Comparison of ENCODE assay signal across 8 mouse cellular contexts in the genomic region with DNA sequence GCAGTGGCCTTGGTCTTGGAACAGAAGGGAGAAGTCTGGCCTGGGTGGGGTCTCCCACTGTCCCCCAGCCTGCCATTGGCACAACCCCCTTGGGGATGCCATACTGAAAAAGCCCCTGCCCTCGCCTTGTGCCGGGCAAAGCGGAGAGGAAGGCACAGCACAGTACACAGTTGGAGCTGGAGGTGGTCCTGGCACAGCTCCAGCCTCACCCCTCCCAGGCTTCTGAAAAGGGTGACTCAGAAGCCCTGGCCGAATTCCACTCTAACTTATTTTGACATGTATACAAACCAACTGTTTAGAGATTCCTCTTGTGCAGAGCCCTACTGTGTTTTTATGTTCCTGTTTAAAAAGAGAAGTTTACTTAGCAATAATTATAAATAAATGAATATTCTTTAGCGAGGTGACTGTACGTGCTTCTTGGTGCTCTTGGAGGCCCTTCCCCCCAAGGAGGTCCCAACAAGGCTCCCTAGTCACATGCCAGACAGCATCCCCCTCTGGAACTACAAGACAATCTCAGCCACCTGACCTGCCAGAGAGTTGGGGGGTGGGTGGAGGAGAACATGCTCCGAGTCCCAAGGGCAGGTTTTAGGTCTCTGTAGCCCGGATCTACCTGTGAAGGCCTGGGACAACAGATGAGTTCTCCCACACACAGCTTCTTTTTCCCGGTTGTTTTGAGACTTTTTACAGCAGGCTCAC. TPM values are rescaled to one million over a fixed set of nuclear protein-coding genes. Genes with fewer than 3 reads are reported as not detected.
DNase-seq lines count a peak whose midpoint lies in the region; ATAC-seq and TF ChIP-seq lines count a peak whose summit lies in the region.

No protein-coding gene starts in this region.

- H3K36me3 ChIP-seq in heart, postnatal 0 days (replicated peaks; ENCODE audit: control insufficient read depth, insufficient read depth, low read length), result peaks cover 97% of the 10 kb centered on the region
- peaks cover 82% of the 10 kb centered on the region for H3K36me3 ChIP-seq in stomach, embryonic 14.5 days (ENCODE audit: control insufficient read depth, insufficient read depth, low read length)

- no peak overlapping the region for H3K4me2 ChIP-seq in heart, postnatal 0 days (ENCODE audit: low read depth, low read length)
- no peak overlapping the region for H3K4me2 ChIP-seq in stomach, embryonic 14.5 days (replicated peaks; ENCODE audit: low read depth, low read length)

- ATAC-seq in heart, postnatal 0 days (ENCODE audit: insufficient read depth, low read depth), result peak; percentile 15; the same call in 1 of the 2 replicates
- ATAC-seq in stomach, embryonic 14.5 days (ENCODE audit: insufficient number of reproducible peaks, insufficient read depth, low FRiP score, low read depth), result 0 out of 2 replicates have a peak, but pooled peaks have one; percentile 40

- H3K4me3 ChIP-seq in cerebellum, adult 2 months (replicated peaks; ENCODE audit: insufficient read depth, low read depth, low read length), result no peak overlapping the region
- H3K4me3 ChIP-seq in heart, postnatal 0 days (ENCODE audit: low read depth, low read length), result no peak overlapping the region
- no peak overlapping the region for H3K4me3 ChIP-seq in left cerebral cortex, adult 2 months
- H3K4me3 ChIP-seq in stomach, embryonic 14.5 days (ENCODE audit: low read depth, low read length), result no peak overlapping the region

- intact Hi-C loops in left cerebral cortex, adult 2 months (cut with DNase I), result no loop called here
- intact Hi-C loops in gastrocnemius, postnatal 36 days (cut with DNase I), result no loop called here

- TF ChIP-seq EP300 in heart, postnatal 0 days (IDR thresholded peaks at IDR 0.05; ENCODE audit: low read depth), result no peak

- no peak overlapping the region for H3K9ac ChIP-seq in heart, postnatal 0 days (replicated peaks; ENCODE audit: low read depth, low read length)
- H3K9ac ChIP-seq in stomach, embryonic 14.5 days (replicated peaks; ENCODE audit: low read depth, low read length), result no peak overlapping the region

- H3K27ac ChIP-seq in cerebellum, adult 2 months (ENCODE audit: insufficient read depth, low read length), result no peak overlapping the region
- peak overlapping the region; percentile 54 for H3K27ac ChIP-seq in heart, postnatal 0 days (ENCODE audit: low read depth)
- peak overlapping the region; percentile 4 for H3K27ac ChIP-seq in left cerebral cortex, adult 2 months
- peak overlapping the region; percentile 13; the same call in 1 of the 2 replicates for H3K27ac ChIP-seq in stomach, embryonic 14.5 days (ENCODE audit: low read length)

- WGBS in cerebellum, adult 2 months, result 48% methylated on average over 9 of the region's 9 CpGs
- WGBS in heart, postnatal 0 days, result 37% methylated on average over 9 of the region's 9 CpGs
- WGBS in stomach, embryonic 14.5 days, result 64% methylated on average over 9 of the region's 9 CpGs

- no peak for TF ChIP-seq POLR2A in cerebellum, adult 2 months (IDR thresholded peaks at IDR 0.05; ENCODE audit: borderline replicate concordance, insufficient read depth, low read length)

- peaks cover 21% of the 10 kb centered on the region for H3K4me1 ChIP-seq in cerebellum, adult 2 months (ENCODE audit: control insufficient read depth, insufficient read depth, low read length)
- H3K4me1 ChIP-seq in heart, postnatal 0 days (ENCODE audit: control insufficient read depth, insufficient read depth), result peaks cover 15% of the 10 kb centered on the region; the same call in 1 of the 2 replicates
- H3K4me1 ChIP-seq in stomach, embryonic 14.5 days (ENCODE audit: control insufficient read depth, insufficient read depth, low read length), result no peaks in the 10 kb centered on the region; the same call in 1 of the 2 replicates

- H3K27me3 ChIP-seq in cerebellum, adult 2 months (ENCODE audit: control insufficient read depth, insufficient read depth, low read length), result no peaks in the 10 kb centered on the region
- no peaks in the 10 kb centered on the region for H3K27me3 ChIP-seq in heart, postnatal 0 days (ENCODE audit: control insufficient read depth, insufficient read depth, low read length)
- no peaks in the 10 kb centered on the region for H3K27me3 ChIP-seq in stomach, embryonic 14.5 days (ENCODE audit: control insufficient read depth, insufficient read depth, low read length)

- peak; percentile 57 to 61 for DNase-seq in cerebellum, adult 18-20 months
- no peak for DNase-seq in cerebellum, adult 9-11 months
- DNase-seq in 3134 (ENCODE audit: extremely low read depth, insufficient read length, low spot score), result peak; percentile 71
- peak; percentile 68 to 78 for DNase-seq in cerebellum, adult 2 months
- DNase-seq in heart, postnatal 0 days (ENCODE audit: low spot score), result no peak
- DNase-seq in left cerebral cortex, adult 2 months (ENCODE audit: extremely low spot score in 1 of 2, low spot score in 2 of 2), result peak; percentile 64 to 81
- DNase-seq in gastrocnemius, postnatal 36 days, result no peak

- H3K9me3 ChIP-seq in heart, postnatal 0 days (replicated peaks; ENCODE audit: control insufficient read depth, low read length), result no peaks in the 10 kb centered on the region
- no peaks in the 10 kb centered on the region for H3K9me3 ChIP-seq in stomach, embryonic 14.5 days (ENCODE audit: control insufficient read depth, low read depth, low read length)

- no peak for TF ChIP-seq CTCF in cerebellum, adult 2 months (IDR thresholded peaks at IDR 0.05; ENCODE audit: borderline replicate concordance, insufficient read depth, low read depth, low read length)
- no peak for TF ChIP-seq CTCF in heart, postnatal 0 days (IDR thresholded peaks at IDR 0.05; ENCODE audit: low read depth)
- no peak for TF ChIP-seq CTCF in left cerebral cortex, adult 2 months (IDR thresholded peaks at IDR 0.05)

RNA-seq across cellular contexts. Expression of a gene that starts 22.7 kb away (rescaled TPM):
- polyA plus RNA-seq in cerebellum, adult 2 months (2012; rRNA removed), result 77.9 and 84.0 TPM in 2 replicates
- total RNA-seq in heart, postnatal 0 days (2014; rRNA removed; ENCODE audit: low replicate concordance), result 3,422 and 3,660 TPM in 2 replicates
- polyA plus RNA-seq in heart, postnatal 0 days (2015; fragmentation: Nextera tagmentation; extraction: Ambion mirVana), result 2,757 and 2,826 TPM in 2 replicates
- 10 to 100 TPM; 53.9 to 67.1 TPM for total RNA-seq in left cerebral cortex, adult 2 months (2021)
- 613 and 615 TPM in 2 replicates for polyA plus RNA-seq in stomach, embryonic 14.5 days (2014; fragmentation: Nextera tagmentation; extraction: Ambion mirVana)
- 100 to 1,000 TPM; 186 to 375 TPM for total RNA-seq in gastrocnemius, postnatal 36 days (2021)

Comparison
In these comparisons a context has a peak if more than half of its experiments do, and no peak if none do; other contexts are left out.
1. DNase-seq: peak in cerebellum, adult 18-20 months (2 of 2), 3134 (single experiment), cerebellum, adult 2 months (2 of 2) and left cerebral cortex, adult 2 months (2 of 2); none in cerebellum, adult 9-11 months (single experiment), heart, postnatal 0 days (single experiment) and gastrocnemius, postnatal 36 days (0 of 2).